Mouse (Mus musculus) heart, postnatal 0 days (tissue): ENCODE data around the gene Rabep2.

Experiments
- CTCF ChIP-seq: IDR thresholded peaks from 2 replicates; pipeline ENCODE4 v1.5.1; 2016; ENCODE audit warnings: antibody characterized with exemption, control low read depth, low read depth
- EP300 ChIP-seq: IDR thresholded peaks from 2 replicates; pipeline ENCODE4 v1.6.1; 2016; ENCODE audit warnings: antibody characterized with exemption, low read depth

DNA sequence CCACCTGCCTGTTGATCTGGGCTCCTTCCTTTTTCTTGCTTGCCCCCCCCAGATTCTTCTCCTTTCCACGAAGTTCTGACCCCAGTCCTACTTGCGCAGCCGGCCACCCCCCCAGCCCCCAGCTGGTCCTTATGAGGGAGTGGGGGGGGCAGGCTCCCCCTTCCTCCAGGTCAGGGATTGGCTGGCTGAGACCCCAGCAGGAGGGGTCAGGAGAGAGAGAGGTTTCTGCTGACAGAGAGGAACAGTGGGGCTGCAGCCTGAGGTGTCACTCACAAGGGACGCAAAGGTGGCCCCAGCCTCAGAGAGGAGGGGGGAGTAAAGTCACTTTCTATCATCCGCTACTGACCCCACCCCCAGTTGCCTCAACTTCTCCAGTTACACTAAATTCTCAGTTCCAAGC lies 34.4 kb downstream of the Rabep2 start, which contains the start of gene Atp2a1:
- no peak for TF ChIP-seq CTCF
- TF ChIP-seq EP300, result no peak
